Mouse (Mus musculus) heart, postnatal 0 days (tissue): Measurements from ENCODE around the gene Zrsr1.

Source experiments
- CTCF ChIP-seq: IDR thresholded peaks from 2 replicates; pipeline ENCODE4 v1.5.1; 2016; ENCODE audit warnings: antibody characterized with exemption, control low read depth, low read depth
- EP300 ChIP-seq: IDR thresholded peaks from 2 replicates; pipeline ENCODE4 v1.6.1; 2016; ENCODE audit warnings: antibody characterized with exemption, low read depth

DNA sequence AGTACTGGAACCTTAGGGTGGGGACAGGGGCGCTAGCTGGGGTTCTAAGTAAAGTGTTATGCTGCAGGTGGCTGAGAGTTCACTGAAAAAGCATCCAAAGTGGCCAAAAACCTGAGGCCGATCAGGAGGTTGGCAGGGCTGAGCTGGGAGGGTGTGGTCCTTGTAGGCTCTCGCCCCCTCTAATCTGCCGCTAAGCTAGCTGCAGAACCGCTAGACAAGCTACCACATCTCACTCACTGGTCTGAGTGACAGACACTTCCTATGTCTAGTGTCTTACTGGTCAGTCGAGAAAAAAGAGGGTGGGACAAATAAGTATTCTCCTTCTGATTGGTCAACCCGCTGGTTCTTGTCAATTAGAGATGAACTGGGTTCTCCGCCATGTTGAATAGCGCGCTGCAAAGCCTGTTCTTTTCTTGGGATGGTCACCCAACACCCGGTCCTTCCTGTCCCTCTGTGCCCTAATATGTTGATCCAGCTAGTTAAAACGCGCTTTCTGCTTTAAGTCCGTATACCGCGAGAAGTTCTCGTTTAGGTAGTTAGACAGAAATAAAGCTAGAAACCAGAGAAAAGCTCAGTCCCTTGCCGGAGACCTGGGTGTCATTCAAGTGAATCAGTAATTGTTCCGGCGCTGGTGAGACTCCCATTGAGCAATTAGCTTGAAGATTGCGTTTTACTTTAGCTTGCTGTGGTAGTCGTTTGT, 35.8 kb downstream of the Zrsr1 start, which contains the start of gene Fam161a:
- TF ChIP-seq EP300: no peak
- TF ChIP-seq CTCF: no peak
